Mouse (Mus musculus) stomach, postnatal 0 days (tissue): Measurements from ENCODE around the gene Rnaset2a.
"Not testable (repeated sequence)": the region's sequence is repeated elsewhere in the genome, so short reads cannot be mapped to it uniquely, and the experiment has no call there.

Experiments used
- CTCF ChIP-seq: IDR thresholded peaks from 2 replicates; pipeline ENCODE4 v1.5.1; 2016; ENCODE audit warnings: antibody characterized with exemption, low read depth, mild to moderate bottlenecking, moderate library complexity
- EP300 ChIP-seq: optimal IDR thresholded peaks from 2 replicates; pipeline ENCODE3; 2016; ENCODE audit warnings: antibody characterized with exemption

GRCm38 (mm10) chr17:8096199-8096598, 51.7 kb downstream of the Rnaset2a start:
- not testable (repeated sequence) for TF ChIP-seq CTCF, EP300
